Mouse (Mus musculus) olfactory bulb, adult 2 months (tissue): Measurements from ENCODE around the gene Prex1.

Experiments
- CTCF ChIP-seq: fragments of 200-500 bp; IDR thresholded peaks from 2 replicates; pipeline ENCODE4 v1.5.1; 2012; ENCODE audit warnings: low read depth, mild to moderate bottlenecking, low read length, moderate library complexity; ENCODE audit not compliant: insufficient read depth
- POLR2A ChIP-seq: fragments of 200-500 bp; IDR thresholded peaks from 2 replicates; pipeline ENCODE4 v1.6.1; 2012; ENCODE audit warnings: mild to moderate bottlenecking, low read depth, low read length, moderate library complexity; ENCODE audit not compliant: insufficient read depth

GRCm38 (mm10) chr2:166672171-166672965, 41.3 kb downstream of the Prex1 start:
- no peak for TF ChIP-seq CTCF
- TF ChIP-seq POLR2A, result no peak
